Mouse (Mus musculus) cerebellum, adult 2 months (tissue): ENCODE measurements around the gene Tent2.

Experiments used
- CTCF ChIP-seq: fragments of 200-500 bp; IDR thresholded peaks from 2 replicates; pipeline ENCODE4 v1.5.1; 2011; ENCODE audit warnings: low read depth, mild to moderate bottlenecking, control low read depth, low read length, moderate library complexity, borderline replicate concordance; ENCODE audit not compliant: insufficient read depth
- POLR2A ChIP-seq: fragments of 200-500 bp; IDR thresholded peaks from 2 replicates; pipeline ENCODE4 v1.6.1; 2011; ENCODE audit warnings: low read length, control low read depth, borderline replicate concordance; ENCODE audit not compliant: insufficient read depth

DNA sequence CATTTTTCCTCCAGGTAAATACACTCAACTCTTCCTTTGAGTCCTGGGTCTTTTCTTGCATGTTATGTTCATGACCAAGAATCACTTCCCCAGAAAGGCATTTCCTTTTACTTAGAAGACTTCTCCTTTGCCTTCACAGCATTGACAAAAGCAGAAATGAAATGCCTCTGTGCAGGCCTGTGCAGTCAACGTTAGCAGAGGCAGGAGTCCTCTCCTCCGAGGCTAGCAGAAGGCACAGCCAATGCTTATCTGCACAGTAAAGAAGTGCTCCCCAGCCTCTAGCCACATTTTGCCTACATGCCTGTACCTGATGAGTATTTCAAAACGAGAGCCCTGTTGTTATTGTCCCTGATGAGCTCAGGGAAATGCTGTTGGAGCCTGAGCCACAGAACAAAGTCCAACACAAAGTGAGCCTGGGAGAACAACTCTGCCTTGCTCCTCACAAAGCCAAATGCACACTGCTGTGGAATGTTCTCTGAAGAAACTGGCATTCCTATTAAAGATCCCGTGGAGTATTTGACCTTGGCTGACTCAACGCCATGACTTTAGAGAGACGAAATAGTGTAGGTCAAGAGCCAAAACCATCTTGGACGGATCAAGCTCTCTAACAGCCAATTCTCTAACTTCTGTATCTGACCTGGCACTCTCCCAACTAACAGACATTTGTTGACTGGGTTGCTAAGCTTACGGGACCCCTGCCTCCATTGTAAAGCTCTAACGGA, 45.7 kb upstream of the Tent2 start:
- TF ChIP-seq CTCF = no peak
- no peak for TF ChIP-seq POLR2A
